Mouse (Mus musculus) MEL (cell line): ENCODE data around the gene Gtpbp1. TPM values are rescaled to one million over a fixed set of nuclear protein-coding genes. Genes with fewer than 3 reads are reported as not detected.

Source experiments
- DNase-seq: peaks from one replicate; pipeline ENCODE4 v3.0.0; 2011; ENCODE audit warnings: low read depth, low spot score
- H3K27ac ChIP-seq: 2 replicates; pipeline ENCODE4 v1.5.1; 2012; ENCODE audit warnings: low read depth, mild to moderate bottlenecking, control low read depth, low read length, moderate library complexity; ENCODE audit not compliant: control insufficient read depth
- H3K27me3 ChIP-seq, 2 experiments: fragments of 150-350 bp in 1 of 2; sonication (generic) in 1 of 2; 2 replicates each; pipeline ENCODE4 v1.6.1; 2012; ENCODE audit warnings: low read length in 2 of 2, mild to moderate bottlenecking in 2 of 2, improper control_type of control experiment in 1 of 2, moderate library complexity in 1 of 2; ENCODE audit not compliant: insufficient read depth in 2 of 2, control insufficient read depth in 1 of 2
- H3K36me3 ChIP-seq, 2 experiments: 2 replicates each; pipeline ENCODE4 v1.6.1; 2012 to 2014; ENCODE audit warnings: low read length in 2 of 2, improper control_type of control experiment in 1 of 2, inconsistent platforms in 1 of 2, mild to moderate bottlenecking in 1 of 2; ENCODE audit not compliant: insufficient read depth in 2 of 2, control insufficient read depth in 1 of 2
- H3K4me1 ChIP-seq, 2 experiments: fragments of 150-350 bp in 1 of 2; sonication (generic) in 1 of 2; 2 replicates each; pipeline ENCODE4 v1.6.1; 2012; ENCODE audit warnings: low read length in 2 of 2, improper control_type of control experiment in 1 of 2, mild to moderate bottlenecking in 1 of 2; ENCODE audit not compliant: insufficient read depth in 2 of 2, control insufficient read depth in 1 of 2
- H3K4me3 ChIP-seq, 2 experiments: fragments of 150-350 bp in 1 of 2; sonication (generic) in 1 of 2; 2 replicates each; pipeline ENCODE4 v1.5.1; 2012; ENCODE audit warnings: low read depth in 2 of 2, low read length in 2 of 2, mild to moderate bottlenecking in 2 of 2, moderate library complexity in 2 of 2, control low read depth in 1 of 2, improper control_type of control experiment in 1 of 2; ENCODE audit not compliant: control insufficient read depth in 1 of 2, insufficient read depth in 1 of 2
- H3K79me2 ChIP-seq: 2 replicates; pipeline ENCODE4 v1.6.1; 2012; ENCODE audit warnings: mild to moderate bottlenecking, low read length, moderate library complexity; ENCODE audit not compliant: control insufficient read depth, poor library complexity, insufficient read depth
- H3K9ac ChIP-seq: 2 replicates; pipeline ENCODE4 v1.6.1; 2012; ENCODE audit warnings: low read depth, mild to moderate bottlenecking, control low read depth, low read length, moderate library complexity; ENCODE audit not compliant: control insufficient read depth, poor library complexity, severe bottlenecking
- H3K9me3 ChIP-seq: fragments of 150-350 bp; sonication (generic); replicated peaks from 2 replicates; pipeline ENCODE4 v1.6.1; 2012; ENCODE audit warnings: mild to moderate bottlenecking, low read length, improper control_type of control experiment, moderate library complexity; ENCODE audit not compliant: insufficient read depth
- CHD1 ChIP-seq: IDR thresholded peaks from 2 replicates; pipeline ENCODE4 v1.6.1; 2012; ENCODE audit warnings: low read depth, mild to moderate bottlenecking, inconsistent platforms, low read length, improper control_type of control experiment
- CTCF ChIP-seq, 3 experiments: IDR thresholded peaks in 2 of 3; conservative IDR thresholded peaks in 1 of 3; 2 replicates each; pipeline ENCODE4 v1.5.1; 2011 to 2012; ENCODE audit warnings: low read length in 3 of 3, low read depth in 2 of 3, mild to moderate bottlenecking in 2 of 3, improper control_type of control experiment in 1 of 3, inconsistent platforms in 1 of 3, mixed read lengths in 1 of 3, moderate library complexity in 1 of 3; ENCODE audit not compliant: control insufficient read depth in 1 of 3, insufficient read depth in 1 of 3, poor library complexity in 1 of 3, severe bottlenecking in 1 of 3
- ETS1 ChIP-seq: IDR thresholded peaks from 2 replicates; pipeline ENCODE4 v1.6.1; 2012; ENCODE audit warnings: low read depth, mild to moderate bottlenecking, inconsistent platforms, low read length, improper control_type of control experiment, moderate library complexity
- GABPA ChIP-seq: IDR thresholded peaks from 2 replicates; pipeline ENCODE4 v1.6.1; 2012; ENCODE audit warnings: low read depth, mild to moderate bottlenecking, inconsistent platforms, low read length, improper control_type of control experiment, moderate library complexity
- GATA1 ChIP-seq: IDR thresholded peaks from 2 replicates; pipeline ENCODE4 v1.6.1; 2011; ENCODE audit warnings: low read depth, low read length, improper control_type of control experiment
- MAZ ChIP-seq: IDR thresholded peaks from 2 replicates; pipeline ENCODE4 v1.6.1; 2012; ENCODE audit warnings: low read depth, mild to moderate bottlenecking, inconsistent platforms, low read length, improper control_type of control experiment
- MXI1 ChIP-seq: IDR thresholded peaks from 2 replicates; pipeline ENCODE4 v1.6.1; 2011; ENCODE audit warnings: mild to moderate bottlenecking, low read depth, low read length, improper control_type of control experiment
- MYB ChIP-seq: IDR thresholded peaks from 2 replicates; pipeline ENCODE4 v1.6.1; 2011; ENCODE audit warnings: mild to moderate bottlenecking, low read depth, low read length, improper control_type of control experiment
- POLR2AphosphoS5 ChIP-seq: IDR thresholded peaks from 2 replicates; pipeline ENCODE4 v1.6.1; 2012; ENCODE audit warnings: low read depth, borderline replicate concordance, mild to moderate bottlenecking, inconsistent platforms, low read length, moderate library complexity, mixed read lengths
- RAD21 ChIP-seq: IDR thresholded peaks from 2 replicates; pipeline ENCODE4 v1.6.1; 2011; ENCODE audit warnings: mild to moderate bottlenecking, low read depth, low read length, improper control_type of control experiment
- RCOR1 ChIP-seq: IDR thresholded peaks from 2 replicates; pipeline ENCODE4 v1.6.1; 2012; ENCODE audit warnings: low read depth, mild to moderate bottlenecking, inconsistent platforms, low read length, improper control_type of control experiment
- SMC3 ChIP-seq: IDR thresholded peaks from 2 replicates; pipeline ENCODE4 v1.6.1; 2011; ENCODE audit warnings: low read depth, low read length, improper control_type of control experiment
- TBP ChIP-seq: IDR thresholded peaks from 2 replicates; pipeline ENCODE4 v1.8.0; 2011; ENCODE audit warnings: low read depth, low read length, improper control_type of control experiment
- ZC3H11A ChIP-seq: IDR thresholded peaks from 2 replicates; pipeline ENCODE4 v1.6.1; 2012; ENCODE audit warnings: low read depth, mild to moderate bottlenecking, inconsistent platforms, low read length, improper control_type of control experiment
- ZKSCAN1 ChIP-seq: IDR thresholded peaks from 2 replicates; pipeline ENCODE4 v1.6.1; 2012; ENCODE audit warnings: low read depth, mild to moderate bottlenecking, inconsistent platforms, low read length, improper control_type of control experiment, moderate library complexity
- polyA plus RNA-seq, 2 experiments: library from polyadenylated mRNA; stranded (reverse) in 1 of 2; unstranded in 1 of 2; fragments of >175 nt in 1 of 2; fragments of >200 nt in 1 of 2; gene quantifications; 2 replicates each; pipeline versions ENCODE4 v1.2.1 to v1.2.4; 2012; ENCODE audit warnings: low replicate concordance in 2 of 2, low read depth in 1 of 2; ENCODE audit not compliant: insufficient read length in 2 of 2, insufficient read depth in 1 of 2, missing spikeins in 1 of 2
- total RNA-seq: library from RNA; depleted of rRNA; stranded (reverse); fragments of 300-350 nt; gene quantifications from 2 replicates; pipeline ENCODE4 v1.2.3, GENCODE M21; 2012

Gene Gtpbp1
- total and polyA plus RNA-seq, 3 experiments, result 50.3 to 92.2 TPM; not detected in 1

- no peak for DNase-seq
- no peaks in the 10 kb centered on the region for H3K9me3 ChIP-seq
- TF ChIP-seq CTCF (IDR thresholded peaks at IDR 0.05 in 2 of 3, conservative IDR thresholded peaks at IDR 0.05 in 1 of 3; ENCODE audit: control insufficient read depth in 1 of 3, insufficient read depth in 1 of 3, low read depth in 2 of 3, low read length in 3 of 3, poor library complexity in 1 of 3, severe bottlenecking in 1 of 3), result no peak
- no peak overlapping the region for H3K4me3 ChIP-seq
- no peak overlapping the region for H3K9ac ChIP-seq
- no peak overlapping the region for H3K27ac ChIP-seq
- H3K27me3 ChIP-seq, result no peaks in the 10 kb centered on the region
- no peaks in the 10 kb centered on the region for H3K4me1 ChIP-seq
- H3K79me2 ChIP-seq, result no peaks in the 10 kb centered on the region
- no peaks in the 10 kb centered on the region for H3K36me3 ChIP-seq
Measured at GRCm38 (mm10) chr15:79764539-79765267, 74.1 kb downstream of the Gtpbp1 start.

GRCm38 (mm10) chr15:79765361-79765760 is 74.7 kb downstream of the Gtpbp1 start:
- no peaks in the 10 kb centered on the region for H3K9me3 ChIP-seq
- no peaks in the 10 kb centered on the region for H3K4me1 ChIP-seq
- H3K27me3 ChIP-seq, result no peaks in the 10 kb centered on the region
- no peak for TF ChIP-seq MXI1
- no peak for TF ChIP-seq GABPA
- no peak for TF ChIP-seq RAD21
- no peak for TF ChIP-seq RCOR1
- TF ChIP-seq ETS1, result no peak
- TF ChIP-seq CHD1, result no peak
- TF ChIP-seq ZC3H11A, result no peak
- TF ChIP-seq GATA1, result no peak
- no peak for TF ChIP-seq SMC3
- TF ChIP-seq MAZ, result no peak
- no peak for TF ChIP-seq ZKSCAN1
- TF ChIP-seq MYB, result no peak
- TF ChIP-seq, all 39 proteins: peak for 0
- Histone ChIP-seq H3K36me3 (no peaks in the 10 kb centered on the region), H3K27ac (no peak overlapping the region), H3K9ac (no peak overlapping the region), H3K4me3 (no peak overlapping the region), H3K79me2 (no peaks in the 10 kb centered on the region)
- no peak for DNase-seq

- H3K79me2 ChIP-seq, result no peaks in the 10 kb centered on the region
- H3K27me3 ChIP-seq, result no peaks in the 10 kb centered on the region
- no peaks in the 10 kb centered on the region for H3K4me1 ChIP-seq
- H3K36me3 ChIP-seq, result no peaks in the 10 kb centered on the region
- no peak for TF ChIP-seq CTCF (IDR thresholded peaks at IDR 0.05 in 2 of 3, conservative IDR thresholded peaks at IDR 0.05 in 1 of 3; ENCODE audit: control insufficient read depth in 1 of 3, insufficient read depth in 1 of 3, low read depth in 2 of 3, low read length in 3 of 3, poor library complexity in 1 of 3, severe bottlenecking in 1 of 3)
- no peak for TF ChIP-seq SMC3
- TF ChIP-seq POLR2AphosphoS5, result no peak
- TF ChIP-seq TBP, result no peak
- H3K9ac ChIP-seq, result no peak overlapping the region
- no peak for DNase-seq
- no peak overlapping the region for H3K4me3 ChIP-seq
- H3K27ac ChIP-seq, result no peak overlapping the region
- no peaks in the 10 kb centered on the region for H3K9me3 ChIP-seq
Measured at GRCm38 (mm10) chr15:79766168-79766567, 75.5 kb downstream of the Gtpbp1 start.
